ENCODE assay signal across 8 mouse cellular contexts in genomic region chr19:44107661-44108521, GRCm38 (mm10). TPM values are rescaled to one million over a fixed set of nuclear protein-coding genes. Genes with fewer than 3 reads are reported as not detected.
DNase-seq lines count a peak whose midpoint lies in the region; ATAC-seq and TF ChIP-seq lines count a peak whose summit lies in the region.

No protein-coding gene starts in this region.

- H3K4me3 ChIP-seq in forebrain, embryonic 13.5 days = peak overlapping the region; percentile 93
- H3K4me3 ChIP-seq in limb, embryonic 11.5 days (ENCODE audit: low read depth, low read length) = peak overlapping the region; percentile 97
- H3K4me3 ChIP-seq in neural tube, embryonic 12.5 days = peak overlapping the region; percentile 96

- in situ Hi-C loops in Patski (cut with MboI; ENCODE audit: low pct_unique_long_range_greater_than_20kb) = no loop called here

- CTCF ChIA-PET in Patski (lab: Charles Lee) = no interaction called here

- POLR2A ChIA-PET in Patski (lab: Charles Lee) = interaction anchor here (0.6 kb wide), 1 partner anchor 548 kb away, joined by 8 read pairs; no protein-coding TSS in a partner anchor

- 30% methylated on average over 22 of the region's 22 CpGs for WGBS in forebrain, embryonic 13.5 days
- 29% methylated on average over 22 of the region's 22 CpGs for WGBS in limb, embryonic 11.5 days
- 31% methylated on average over 22 of the region's 22 CpGs for WGBS in neural tube, embryonic 12.5 days

- DNase-seq in kidney, postnatal 10 days = peak; percentile 11
- no peak for DNase-seq in kidney, adult 8-10 months
- DNase-seq in Patski (ENCODE audit: low read depth, low spot score) = no peak
- DNase-seq in limb, embryonic 11.5 days (ENCODE audit: low spot score) = peak; percentile 34
- no peak for DNase-seq in spleen, postnatal 36 days (ENCODE audit: low spot score in 2 of 2)
- no peak for DNase-seq in embryo, embryonic 10.5 days (ENCODE audit: low spot score)

- peaks cover 20% of the 10 kb centered on the region for H3K4me1 ChIP-seq in forebrain, embryonic 13.5 days
- peaks cover 2% of the 10 kb centered on the region; the same call in 1 of the 2 replicates for H3K4me1 ChIP-seq in limb, embryonic 11.5 days (ENCODE audit: control insufficient read depth, insufficient read depth, low read length)
- H3K4me1 ChIP-seq in neural tube, embryonic 12.5 days = peaks cover 17% of the 10 kb centered on the region

- no peaks in the 10 kb centered on the region for H3K9me3 ChIP-seq in forebrain, embryonic 13.5 days (replicated peaks)
- H3K9me3 ChIP-seq in limb, embryonic 11.5 days (ENCODE audit: control insufficient read depth, low read length) = no peaks in the 10 kb centered on the region
- no peaks in the 10 kb centered on the region for H3K9me3 ChIP-seq in neural tube, embryonic 12.5 days

- no peak overlapping the region for H3K27ac ChIP-seq in forebrain, embryonic 13.5 days
- no peak overlapping the region for H3K27ac ChIP-seq in limb, embryonic 11.5 days (replicated peaks; ENCODE audit: low read depth, low read length)
- H3K27ac ChIP-seq in neural tube, embryonic 12.5 days = no peak overlapping the region

- no peaks in the 10 kb centered on the region for H3K27me3 ChIP-seq in Patski
- H3K27me3 ChIP-seq in forebrain, embryonic 13.5 days = no peaks in the 10 kb centered on the region
- no peaks in the 10 kb centered on the region for H3K27me3 ChIP-seq in limb, embryonic 11.5 days (ENCODE audit: control insufficient read depth, insufficient read depth, low read length)
- no peaks in the 10 kb centered on the region for H3K27me3 ChIP-seq in neural tube, embryonic 12.5 days (replicated peaks)

- ATAC-seq in Patski = peak; percentile 17
- ATAC-seq in forebrain, embryonic 13.5 days = peak; percentile 52
- peak; percentile 31; the same call in 1 of the 2 replicates for ATAC-seq in limb, embryonic 11.5 days (ENCODE audit: insufficient number of reproducible peaks, low FRiP score, low TSS enrichment, low read depth)
- peak; percentile 48; the same call in 1 of the 2 replicates for ATAC-seq in neural tube, embryonic 12.5 days (ENCODE audit: low FRiP score, low read depth)

- TF ChIP-seq CTCF in Patski (IDR thresholded peaks at IDR 0.05) = no peak

- H3K4me2 ChIP-seq in forebrain, embryonic 13.5 days = peak overlapping the region; percentile 88
- peak overlapping the region; percentile 85 for H3K4me2 ChIP-seq in limb, embryonic 11.5 days (ENCODE audit: low read depth, severe bottlenecking)
- H3K4me2 ChIP-seq in neural tube, embryonic 12.5 days (replicated peaks) = peak overlapping the region; percentile 78

- peaks cover 36% of the 10 kb centered on the region for H3K36me3 ChIP-seq in forebrain, embryonic 13.5 days (ENCODE audit: poor library complexity, severe bottlenecking)
- peaks cover under 1% of the 10 kb centered on the region; the same call in 1 of the 2 replicates for H3K36me3 ChIP-seq in limb, embryonic 11.5 days (ENCODE audit: control insufficient read depth, insufficient read depth, low read length)
- peaks cover 31% of the 10 kb centered on the region for H3K36me3 ChIP-seq in neural tube, embryonic 12.5 days

- H3K9ac ChIP-seq in forebrain, embryonic 13.5 days = peak overlapping the region; percentile 96
- H3K9ac ChIP-seq in limb, embryonic 11.5 days (ENCODE audit: low read length) = peak overlapping the region; percentile 74
- H3K9ac ChIP-seq in neural tube, embryonic 12.5 days = peak overlapping the region; percentile 64

RNA-seq across cellular contexts. Expression of gene Chuk, which starts 0.6 kb away (rescaled TPM):
- 62.1 TPM for polyA plus RNA-seq in Patski (2021)
- 61.7 and 63.3 TPM in 2 replicates for polyA plus RNA-seq in forebrain, embryonic 13.5 days (2015; fragmentation: Nextera tagmentation; extraction: Ambion mirVana)
- polyA plus RNA-seq in limb, embryonic 11.5 days (2014; fragmentation: Nextera tagmentation; extraction: Ambion mirVana) = 44.3 and 47.9 TPM in 2 replicates
- 60.8 and 69.1 TPM in 2 replicates for polyA plus RNA-seq in neural tube, embryonic 12.5 days (2016; fragmentation: Nextera tagmentation; extraction: Ambion mirVana)

RNA-seq across cellular contexts. Expression of gene Cwf19l1, which starts 27.8 kb away (rescaled TPM):
- polyA plus RNA-seq in Patski (2021) = 21.9 TPM
- polyA plus RNA-seq in forebrain, embryonic 13.5 days (2015; fragmentation: Nextera tagmentation; extraction: Ambion mirVana) = 37.1 and 39.4 TPM in 2 replicates
- polyA plus RNA-seq in limb, embryonic 11.5 days (2014; fragmentation: Nextera tagmentation; extraction: Ambion mirVana) = 40.4 and 40.7 TPM in 2 replicates
- 33.8 and 35.8 TPM in 2 replicates for polyA plus RNA-seq in neural tube, embryonic 12.5 days (2016; fragmentation: Nextera tagmentation; extraction: Ambion mirVana)

RNA-seq across cellular contexts. Expression of gene Erlin1, which starts 38.3 kb away (rescaled TPM):
- 32.6 TPM for polyA plus RNA-seq in Patski (2021)
- 17.8 and 19.8 TPM in 2 replicates for polyA plus RNA-seq in forebrain, embryonic 13.5 days (2015; fragmentation: Nextera tagmentation; extraction: Ambion mirVana)
- 20.1 and 20.9 TPM in 2 replicates for polyA plus RNA-seq in limb, embryonic 11.5 days (2014; fragmentation: Nextera tagmentation; extraction: Ambion mirVana)
- polyA plus RNA-seq in neural tube, embryonic 12.5 days (2016; fragmentation: Nextera tagmentation; extraction: Ambion mirVana) = 18.4 and 20.6 TPM in 2 replicates

RNA-seq across cellular contexts. Expression of gene Bloc1s2, which starts 38.4 kb away (rescaled TPM):
- 71.1 TPM for polyA plus RNA-seq in Patski (2021)
- polyA plus RNA-seq in forebrain, embryonic 13.5 days (2015; fragmentation: Nextera tagmentation; extraction: Ambion mirVana) = 130 and 141 TPM in 2 replicates
- polyA plus RNA-seq in limb, embryonic 11.5 days (2014; fragmentation: Nextera tagmentation; extraction: Ambion mirVana) = 110 and 112 TPM in 2 replicates
- polyA plus RNA-seq in neural tube, embryonic 12.5 days (2016; fragmentation: Nextera tagmentation; extraction: Ambion mirVana) = 136 and 138 TPM in 2 replicates

Comparison
In these comparisons a context has a peak if more than half of its experiments do, and no peak if none do; other contexts are left out.
1. DNase-seq: peak in kidney, postnatal 10 days (single experiment) and limb, embryonic 11.5 days (single experiment); none in kidney, adult 8-10 months (0 of 2), Patski (single experiment), spleen, postnatal 36 days (0 of 2) and embryo, embryonic 10.5 days (single experiment).
2. Peak in every context shown above with its lines, with median percentiles within 50 percentile points of each other: ATAC-seq, H3K4me2 ChIP-seq, H3K4me3 ChIP-seq and H3K9ac ChIP-seq.